Mouse (Mus musculus) cerebellum, postnatal 36 days (tissue): ENCODE results near the gene Mmp27.

ENCODE experiments used
- DNase-seq, 2 experiments: peaks; one replicate each; pipeline ENCODE4 v3.0.0; 2021 to 2022; ENCODE audit warnings: mixed read lengths in 2 of 2

The Mmp27 gene

GRCm38 (mm10) chr9:7604005-7604404 is 32.8 kb downstream of the Mmp27 start:
- peak; percentile 15 to 16 for DNase-seq

- no peak for DNase-seq
Measured at GRCm38 (mm10) chr9:7605638-7606037, 34.4 kb downstream of the Mmp27 start.

- DNase-seq: no peak
Measured at GRCm38 (mm10) chr9:7622582-7622981, 51.4 kb downstream of the Mmp27 start.

GRCm38 (mm10) chr9:7627931-7628330 is 56.7 kb downstream of the Mmp27 start, which contains the start of gene Mmp20:
Gene Mmp20 (plus strand): TSS chr9:7628231.
- no peak for DNase-seq
